Mouse (Mus musculus): ENCODE measurements around the gene Parm1.

GRCm38 (mm10) chr5:91655263-91655662, 137.8 kb downstream of the Parm1 start:
- no peak for TF ChIP-seq CTCF (IDR thresholded peaks at IDR 0.05; ENCODE audit: low read depth)
- TF ChIP-seq EP300 (IDR thresholded peaks at IDR 0.05; ENCODE audit: low read depth): no peak

Data from liver, postnatal 0 days (tissue).